Mouse (Mus musculus): ENCODE results near the gene Zdhhc16.

Gene Zdhhc16

DNA sequence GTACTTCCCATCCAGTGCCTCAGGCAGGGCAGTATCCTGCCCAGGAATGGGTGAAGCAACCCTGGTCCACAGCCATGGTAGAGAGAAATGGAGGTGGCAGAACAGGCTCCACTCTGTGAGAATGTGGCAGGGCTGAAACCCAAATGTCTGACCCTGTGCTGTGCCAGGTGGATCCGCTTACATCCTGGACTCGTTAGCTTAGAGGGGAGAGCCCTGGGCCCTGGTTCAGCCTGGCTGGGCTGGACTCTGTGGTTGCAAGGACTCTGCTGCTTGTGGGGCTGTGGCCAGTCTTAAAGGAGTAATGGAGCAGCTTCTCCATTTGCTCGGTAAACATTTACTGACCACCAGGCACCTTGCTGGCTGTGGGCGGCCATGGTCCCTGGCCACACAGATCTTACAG lies 53.9 kb downstream of the Zdhhc16 start:
- DNase-seq (ENCODE audit: inconsistent ontology term), result no peak

DNA sequence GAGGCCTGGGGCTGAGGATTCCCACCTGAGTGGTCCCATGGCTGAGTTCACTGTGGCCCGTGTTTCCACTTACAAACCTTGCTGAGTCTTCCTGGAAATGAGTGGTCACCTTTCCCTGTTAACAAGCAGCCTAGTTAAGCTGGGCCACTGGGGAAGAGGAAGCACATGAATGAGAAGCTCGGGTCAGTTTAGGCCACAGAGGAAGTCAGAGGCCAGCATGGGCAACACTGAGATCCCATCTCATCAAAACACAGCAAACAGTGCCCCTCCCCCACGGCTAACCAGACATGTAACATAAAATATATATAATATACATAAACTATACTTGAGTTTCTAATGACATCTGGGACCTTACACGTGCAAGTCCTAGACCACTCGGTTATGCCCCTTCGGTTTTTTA lies 56.5 kb downstream of the Zdhhc16 start:
- DNase-seq (ENCODE audit: inconsistent ontology term), result no peak

DNA sequence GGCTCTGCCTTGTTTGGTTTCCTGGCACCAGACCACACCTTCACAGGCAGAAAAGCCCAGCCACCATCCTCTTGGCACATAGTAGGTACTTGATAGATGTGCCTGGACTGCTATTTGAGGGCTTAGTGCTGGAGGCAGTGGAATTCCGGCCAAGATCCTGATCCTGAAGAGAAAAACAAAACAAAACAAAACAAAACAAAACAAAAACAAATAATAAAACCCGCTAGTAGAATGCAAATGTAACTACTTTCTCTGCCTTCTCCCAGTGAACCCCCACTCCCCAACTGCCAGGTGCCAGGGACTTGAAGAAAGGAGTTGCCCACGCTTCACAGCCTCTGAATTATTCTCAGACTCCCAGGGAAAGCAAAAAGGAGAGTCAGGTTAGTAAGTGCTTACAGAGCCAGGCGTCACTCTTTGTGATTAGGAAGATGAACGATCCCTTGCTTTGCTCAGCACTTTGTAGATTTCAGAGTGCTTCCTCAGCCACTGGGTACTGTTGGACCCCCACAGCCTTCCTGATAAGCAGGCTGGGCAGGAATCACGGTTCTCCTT lies 58.7 kb downstream of the Zdhhc16 start:
- DNase-seq (ENCODE audit: inconsistent ontology term), result no peak

DNA sequence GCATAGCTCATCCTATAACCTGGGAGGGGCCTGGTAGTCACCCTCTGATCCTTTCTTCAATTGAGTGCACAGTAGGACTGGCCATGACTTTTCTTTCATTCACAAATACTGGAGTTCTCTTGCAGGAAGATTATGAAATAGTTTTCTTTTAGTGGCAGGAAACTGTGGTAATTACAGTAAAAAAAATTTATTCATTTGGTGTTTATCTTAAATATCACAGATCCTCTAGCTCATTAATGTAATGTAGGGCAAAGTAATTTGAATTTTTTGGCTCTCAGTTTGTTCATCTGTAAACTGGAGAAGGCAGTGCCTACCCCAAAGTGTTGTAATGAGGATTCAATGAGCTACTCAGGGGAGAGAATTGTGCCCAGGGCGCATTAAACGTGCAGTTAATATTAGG lies 59.7 kb downstream of the Zdhhc16 start:
- peak; percentile 76 for DNase-seq (ENCODE audit: inconsistent ontology term)

DNA sequence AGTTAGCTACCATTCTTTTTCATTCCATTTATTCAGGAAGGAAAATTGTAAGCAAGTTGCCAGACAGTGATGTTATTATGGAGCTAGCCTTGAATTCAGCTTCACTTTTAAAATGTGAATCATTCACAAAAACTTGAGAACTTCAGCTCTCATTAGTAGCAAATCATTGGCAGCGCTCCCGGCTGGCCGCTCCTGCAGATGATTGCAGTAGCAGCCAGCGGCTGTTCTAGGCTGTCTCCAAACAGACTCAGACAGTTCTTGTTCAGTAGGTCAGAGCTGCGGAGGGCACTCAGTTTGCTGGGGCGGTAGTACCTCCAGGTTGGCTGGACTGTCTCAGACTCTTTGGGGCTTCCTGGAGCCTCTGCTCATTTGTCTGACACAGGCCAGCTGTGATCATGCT lies 60.2 kb downstream of the Zdhhc16 start:
- peak; percentile 92 for DNase-seq (ENCODE audit: inconsistent ontology term)
